Mouse (Mus musculus) brain, embryonic 14.5 days (tissue): ENCODE results near the gene Lrrc10. TPM values are rescaled to one million over a fixed set of nuclear protein-coding genes. Genes with fewer than 3 reads are reported as not detected.
A peak's percentile ranks its signal among the peaks of the same experiment; 100 is the strongest.
"Not testable (repeated sequence)": the region's sequence is repeated elsewhere in the genome, so short reads cannot be mapped to it uniquely, and the experiment has no call there.

Source experiments
- DNase-seq: peaks from one replicate; pipeline ENCODE4 v3.0.0-alpha.2; 2011; ENCODE audit warnings: low read depth
- CTCF ChIP-seq: fragments of 200-500 bp; IDR thresholded peaks from 2 replicates; pipeline ENCODE4 v1.5.1; 2012; ENCODE audit warnings: inconsistent platforms, mild to moderate bottlenecking, moderate library complexity, borderline replicate concordance; ENCODE audit not compliant: insufficient read depth, insufficient read length; ENCODE audit errors: extremely low read depth
- POLR2A ChIP-seq: fragments of 200-500 bp; IDR thresholded peaks from 2 replicates; pipeline ENCODE4 v1.6.1; 2012; ENCODE audit warnings: mild to moderate bottlenecking, inconsistent platforms, borderline replicate concordance; ENCODE audit not compliant: poor library complexity, insufficient read depth, insufficient read length, severe bottlenecking; ENCODE audit errors: extremely low read depth
- polyA plus RNA-seq: library from polyadenylated mRNA; depleted of rRNA; stranded (reverse); fragments of >200 nt; gene quantifications from 2 replicates; pipeline ENCODE4 v1.2.3, GENCODE M21; 2012

Gene Lrrc10
- polyA plus RNA-seq, 1 experiment, result 0.11 TPM

DNA sequence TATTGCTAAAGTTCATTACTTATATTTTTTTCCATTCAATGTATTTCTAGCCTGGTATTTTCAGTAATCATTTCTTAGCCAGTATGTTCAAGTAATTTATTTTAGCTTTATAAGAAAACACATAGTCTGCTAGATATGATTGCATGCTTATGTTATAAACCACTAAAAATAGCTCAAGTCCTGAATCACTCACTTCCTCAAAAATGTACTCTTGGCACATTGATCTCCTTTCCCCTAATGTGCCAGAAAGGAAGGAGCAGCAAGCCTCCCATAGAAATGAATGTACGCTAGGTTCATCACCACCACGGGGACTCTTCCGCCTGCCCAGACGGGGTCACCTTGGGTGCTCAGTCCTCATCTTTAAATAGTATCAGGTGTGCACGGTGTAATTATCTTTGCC, 30.6 kb upstream of the Lrrc10 start:
- TF ChIP-seq POLR2A, result no peak
- no peak for TF ChIP-seq CTCF
- DNase-seq, result no peak

DNA sequence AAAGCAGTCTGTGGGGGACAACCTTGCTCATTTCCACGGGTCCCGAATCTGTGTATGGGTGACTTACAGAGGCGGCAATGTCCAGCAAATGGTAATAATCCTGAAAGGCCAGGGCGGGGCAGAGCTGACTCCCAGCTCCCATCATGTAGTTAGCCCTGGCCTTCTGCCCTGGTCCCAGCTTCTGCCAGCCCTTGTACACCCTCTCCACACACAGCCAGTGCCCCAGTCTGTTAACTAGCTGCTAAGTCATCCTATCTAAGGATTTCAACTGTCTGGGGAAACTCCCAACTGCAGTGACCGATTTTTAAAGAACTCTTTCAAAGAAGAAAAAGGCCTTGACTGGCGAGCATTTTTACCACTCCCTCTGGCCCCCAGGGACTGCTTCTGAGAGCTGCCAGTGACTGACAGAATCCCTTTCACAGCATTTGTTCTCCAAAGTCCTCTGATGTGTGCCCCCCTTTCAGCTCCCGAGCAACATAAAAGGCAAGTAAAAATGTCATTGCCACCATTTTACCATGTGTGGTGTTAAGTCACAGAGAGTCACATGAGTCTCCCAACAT, 26.8 kb upstream of the Lrrc10 start:
- TF ChIP-seq POLR2A (no peak), CTCF (no peak)
- peak; percentile 64 for DNase-seq

DNA sequence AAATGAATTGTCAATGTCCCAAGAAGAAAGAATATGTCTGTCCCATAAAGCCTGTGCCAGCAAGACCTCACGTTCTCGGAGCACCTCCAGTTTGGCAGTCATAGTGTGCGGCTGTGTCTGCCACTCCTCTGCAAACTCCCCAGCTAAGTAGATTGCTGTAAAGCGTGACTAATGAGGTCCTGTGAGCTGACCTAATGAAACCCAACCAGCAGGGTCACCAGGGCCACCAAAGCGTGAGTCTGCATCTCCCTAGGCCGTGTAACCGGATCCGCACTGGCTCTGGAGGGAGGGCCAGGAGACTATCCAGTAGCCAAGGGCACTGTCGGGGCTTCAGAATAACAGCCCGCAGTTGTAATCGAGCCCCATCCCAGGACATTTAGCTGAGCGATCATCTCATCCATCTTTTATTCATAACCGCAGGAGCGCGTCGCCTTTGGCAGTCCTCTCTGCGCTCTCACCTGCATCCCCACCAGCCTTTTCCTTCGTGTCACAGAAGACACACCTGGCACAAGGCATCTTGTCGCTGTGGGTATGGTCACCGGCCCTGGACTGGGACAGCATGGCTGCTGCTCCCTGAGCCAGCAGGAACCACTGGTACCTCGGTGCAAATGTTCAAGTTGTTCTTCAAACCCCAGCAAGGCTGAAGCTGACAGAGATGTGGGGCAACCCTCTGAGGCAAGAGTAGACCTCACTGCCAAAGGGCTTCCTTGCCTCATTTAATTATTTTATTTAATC, 24.0 kb upstream of the Lrrc10 start:
- TF ChIP-seq POLR2A (no peak), CTCF (no peak)
- DNase-seq, result no peak

DNA sequence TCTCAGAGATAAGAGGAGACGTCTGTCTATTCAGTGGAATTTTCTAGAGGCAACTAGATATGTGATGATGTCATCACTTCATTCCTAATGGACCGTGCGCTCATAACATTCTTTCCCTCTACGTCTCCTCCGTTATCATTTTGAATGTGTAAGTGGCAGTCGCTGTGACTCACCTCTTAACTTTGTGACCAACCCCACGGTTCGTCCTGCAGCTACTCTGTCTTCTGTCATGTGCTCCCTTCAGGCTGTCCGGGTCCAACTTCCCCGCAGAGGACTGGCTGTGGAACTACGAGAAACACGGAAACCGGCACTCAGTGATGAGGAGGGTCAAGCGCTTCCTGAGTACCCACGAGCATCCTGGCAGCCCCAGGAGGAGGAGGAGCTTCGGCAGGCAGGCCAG, 21.4 kb upstream of the Lrrc10 start:
- no peak for DNase-seq
- TF ChIP-seq POLR2A, result no peak
- TF ChIP-seq CTCF, result no peak

DNA sequence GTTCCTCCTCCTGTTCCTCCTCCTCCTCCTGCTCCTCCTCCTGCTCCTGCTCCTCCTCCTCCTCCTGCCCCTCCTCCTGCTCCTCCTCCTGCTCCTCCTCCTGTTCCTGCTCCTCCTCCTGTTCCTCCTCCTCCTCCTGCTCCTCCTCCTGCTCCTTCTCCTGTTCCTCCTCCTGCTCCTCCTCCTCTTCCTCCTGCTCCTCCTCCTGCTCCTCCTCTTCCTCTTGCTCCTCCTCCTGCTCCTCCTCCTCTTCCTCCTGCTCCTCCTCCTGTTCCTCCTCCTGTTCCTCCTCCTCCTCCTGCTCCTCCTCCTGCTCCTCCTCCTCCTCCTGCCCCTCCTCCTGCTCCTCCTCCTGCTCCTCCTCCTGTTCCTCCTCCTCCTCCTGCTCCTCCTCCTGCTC, 19.4 kb upstream of the Lrrc10 start:
- not testable (repeated sequence) for DNase-seq

DNA sequence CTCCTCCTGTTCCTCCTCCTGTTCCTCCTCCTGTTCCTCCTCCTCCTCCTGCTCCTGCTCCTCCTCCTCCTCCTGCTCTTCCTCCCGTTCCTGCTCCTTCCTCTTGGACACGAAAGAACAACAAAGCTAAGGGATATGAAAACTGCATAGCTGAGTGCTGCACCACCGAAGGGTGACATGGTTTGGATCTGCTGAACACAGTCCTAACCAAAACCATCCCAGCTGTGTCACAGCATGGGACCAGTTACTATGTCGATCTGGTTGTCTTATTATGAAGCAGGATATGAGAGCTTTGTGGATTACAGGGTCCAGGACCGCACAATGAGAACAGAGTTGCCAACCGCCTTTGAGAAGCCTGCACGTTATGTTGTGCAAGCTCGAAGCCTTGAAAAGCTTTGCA, 19.0 kb upstream of the Lrrc10 start:
- no peak for TF ChIP-seq CTCF
- TF ChIP-seq POLR2A, result no peak
- no peak for DNase-seq

DNA sequence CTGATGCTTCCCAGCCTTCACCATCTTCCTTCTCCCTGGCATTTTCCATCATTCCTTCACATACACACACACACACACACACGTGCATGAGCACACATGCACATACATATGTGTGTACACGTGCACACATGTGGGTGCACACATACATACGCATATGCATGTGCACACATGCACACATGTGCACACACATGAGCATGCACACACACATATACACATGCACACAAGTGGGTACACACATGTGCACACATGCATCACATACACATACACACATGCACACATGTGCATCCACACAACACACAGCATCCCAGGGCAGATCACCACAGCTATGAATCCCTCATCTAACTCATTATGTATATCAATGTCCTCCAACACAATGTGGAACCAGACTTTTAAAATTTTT, 14.0 kb upstream of the Lrrc10 start:
- DNase-seq, result no peak
- TF ChIP-seq POLR2A, result no peak
- no peak for TF ChIP-seq CTCF

DNA sequence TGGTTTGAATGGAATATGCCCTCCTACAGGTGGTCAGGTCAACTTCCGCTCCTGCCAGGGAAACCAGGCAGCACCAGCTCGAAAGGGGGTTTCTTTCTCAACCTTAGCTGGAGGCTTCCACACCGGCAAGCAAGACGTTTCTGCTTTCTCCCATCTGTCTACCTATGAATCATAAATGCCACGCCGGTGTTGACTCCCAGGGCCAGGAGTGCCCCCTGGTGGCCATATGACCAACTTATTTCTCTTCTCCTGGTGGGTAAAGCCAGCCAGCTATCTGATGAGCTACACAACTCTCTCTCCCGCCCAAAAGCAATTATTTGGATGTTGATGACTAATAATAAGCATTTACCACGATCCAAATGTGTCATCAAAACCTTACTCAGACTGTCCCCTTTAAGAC, 11.4 kb upstream of the Lrrc10 start:
- peak; percentile 81 for DNase-seq
- TF ChIP-seq POLR2A, result no peak
- TF ChIP-seq CTCF, result peak; percentile 69

DNA sequence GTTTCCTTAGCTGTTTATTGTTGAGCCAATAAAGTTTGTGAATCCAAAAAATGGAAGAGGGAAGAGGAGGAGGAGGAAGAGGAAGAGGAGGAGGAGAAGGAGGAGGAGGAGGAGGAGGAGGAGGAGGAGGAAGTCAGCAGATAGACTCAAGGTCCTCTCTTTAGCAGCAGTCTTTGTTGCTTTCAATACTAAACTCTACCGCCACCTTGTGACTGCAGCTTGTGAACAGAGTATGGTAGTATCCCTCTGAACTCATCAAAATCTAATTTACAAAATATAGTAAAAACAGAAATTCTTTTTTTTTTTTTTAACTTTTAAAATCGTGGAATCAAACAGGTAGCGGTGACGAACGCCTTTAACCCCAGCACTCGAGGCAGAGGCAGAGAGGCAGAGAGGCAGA, 4.8 kb upstream of the Lrrc10 start:
- peak; percentile 48 for DNase-seq
- peak; percentile 32; the same call in 1 of the 2 replicates for TF ChIP-seq CTCF
- no peak for TF ChIP-seq POLR2A

DNA sequence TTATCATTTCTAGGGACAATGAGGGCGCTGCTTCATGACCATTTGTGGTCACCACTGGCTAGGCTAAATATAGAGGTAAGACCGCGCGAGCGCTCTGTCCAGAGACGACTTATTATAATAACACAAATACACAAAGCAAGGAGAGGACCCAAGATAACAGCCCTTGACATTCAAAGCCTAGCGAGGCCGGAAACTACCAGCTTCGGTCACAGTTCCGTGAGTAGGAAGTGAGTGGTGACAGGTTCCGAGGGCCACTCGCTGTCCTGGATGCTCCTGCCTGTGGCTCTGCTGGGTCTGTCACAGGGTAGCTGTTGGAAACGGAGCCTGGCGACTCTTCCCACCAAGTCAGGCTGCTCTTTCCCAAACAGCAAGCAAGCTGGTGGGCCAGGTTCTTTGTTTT, 2.8 kb upstream of the Lrrc10 start:
- DNase-seq, result no peak

DNA sequence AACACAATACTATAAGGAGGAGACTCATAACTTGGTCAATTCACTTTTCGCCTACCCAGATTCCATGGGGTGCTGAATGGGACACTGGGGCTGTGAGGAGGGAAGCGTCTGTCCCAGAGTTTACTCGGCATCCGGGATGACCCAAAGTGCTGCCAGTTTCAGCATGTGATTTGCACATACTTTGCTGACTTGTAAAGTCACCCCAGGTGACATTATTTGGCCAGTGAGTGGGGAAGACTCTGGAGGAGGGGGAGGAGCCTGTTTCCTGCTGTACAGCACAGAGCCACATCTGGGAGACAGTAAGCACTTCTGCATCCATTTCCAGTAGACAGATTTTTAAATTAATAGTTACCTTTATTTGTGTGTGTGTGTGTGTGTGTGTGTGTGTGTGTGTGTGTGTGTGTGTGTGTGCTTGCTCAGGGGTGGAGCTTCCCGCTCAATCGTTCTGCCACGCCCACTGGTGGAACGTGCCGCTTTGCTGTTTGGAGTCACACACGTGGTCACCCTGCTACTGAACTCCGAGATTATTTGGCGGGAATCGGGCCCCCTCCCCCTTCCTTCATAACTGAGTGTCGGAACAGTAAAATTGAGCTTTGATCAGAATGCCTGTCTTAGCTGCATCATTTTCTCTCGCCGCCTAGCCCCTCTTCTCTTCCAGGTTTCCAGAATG, 1.5 kb upstream of the Lrrc10 start:
- DNase-seq, result not testable (repeated sequence)

More for the DNA sequence above, 2.8 kb upstream of the Lrrc10 start:
- no peak for TF ChIP-seq CTCF
- no peak for TF ChIP-seq POLR2A

DNA sequence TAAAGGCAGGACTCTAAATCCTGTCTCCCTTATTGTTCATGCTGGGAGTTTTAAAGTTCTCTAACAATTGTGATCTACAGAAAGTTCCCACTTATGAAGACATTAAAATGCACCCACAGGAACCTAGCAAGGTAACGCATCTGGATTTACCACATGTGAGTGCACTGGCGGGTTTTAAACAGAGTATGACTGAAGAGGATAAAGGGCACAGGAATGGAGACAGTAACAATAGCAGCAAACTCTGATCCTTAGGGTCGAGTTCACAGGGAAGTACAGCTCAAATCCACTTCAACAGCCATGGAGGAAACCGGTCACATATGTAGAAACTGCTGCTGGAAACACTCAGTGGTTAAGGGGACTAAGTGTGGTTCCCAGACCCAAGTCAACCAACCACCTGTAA, 4.1 kb downstream of the Lrrc10 start:
- no peak for TF ChIP-seq CTCF
- no peak for TF ChIP-seq POLR2A
- no peak for DNase-seq
